ENCODE assay signal across 8 mouse cellular contexts in the genomic region with DNA sequence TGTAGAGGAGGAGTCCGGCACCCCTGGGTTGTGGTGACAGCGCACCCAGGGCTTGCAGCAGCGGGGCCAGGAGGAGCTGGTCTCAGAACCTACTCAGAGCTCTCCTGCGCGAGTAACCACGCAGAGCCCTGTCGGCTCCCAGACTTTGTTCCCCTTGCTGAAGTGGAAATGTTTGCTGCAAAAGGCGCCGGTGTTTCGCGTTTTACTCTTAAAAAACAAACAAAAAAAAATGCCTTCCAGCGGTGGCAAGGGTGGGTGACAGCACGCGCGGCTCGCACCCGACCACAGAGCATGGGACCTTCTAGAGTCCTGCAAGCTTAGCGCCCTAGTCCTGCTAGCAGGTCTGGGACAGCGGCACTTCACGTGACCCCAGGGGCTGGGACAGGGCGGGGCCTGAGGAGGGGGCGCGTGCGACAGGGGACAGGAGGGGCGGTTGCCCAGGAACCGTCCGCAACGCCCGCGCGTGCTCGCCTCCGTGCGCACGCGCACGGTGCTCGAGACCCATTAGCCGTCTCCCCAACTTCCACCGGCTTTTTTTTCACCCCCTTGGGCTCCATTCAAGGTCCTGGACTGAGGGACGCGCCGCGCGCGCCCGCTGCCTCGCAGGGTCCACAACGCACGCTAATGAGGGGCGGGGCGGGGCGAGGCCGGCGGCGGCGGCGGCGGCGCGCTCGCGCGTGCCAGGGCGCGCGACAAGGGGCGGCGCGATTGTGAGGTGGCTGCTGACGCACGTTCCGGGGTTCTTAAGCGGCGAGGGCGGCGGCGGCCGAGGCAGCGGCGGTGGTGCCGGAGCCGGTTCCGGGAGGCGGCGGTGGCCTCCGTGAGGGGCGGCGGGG. TPM values are rescaled to one million over a fixed set of nuclear protein-coding genes. Genes with fewer than 3 reads are reported as not detected.
DNase-seq lines count a peak whose midpoint lies in the region; ATAC-seq lines count a peak whose summit lies in the region.

Gene Cpeb2 (plus strand): TSS at position 691 of the 836 bp plus-strand sequence.

- DNase-seq in MEL-GATA-1-ER (ENCODE audit: extremely low read depth, low read depth): peak; percentile 90
- peak; percentile 95 for DNase-seq in cerebellum, adult 8-10 months
- DNase-seq in frontal cortex, postnatal 10 days (ENCODE audit: low spot score in 2 of 2): peak; percentile 91 to 94
- DNase-seq in layer of hippocampus, postnatal 14 days (ENCODE audit: low spot score in 2 of 2): peak; percentile 91 to 94
- peak; percentile 96 for DNase-seq in lung, postnatal 14 days
- DNase-seq in retina, adult 2 months (ENCODE audit: low read depth, low spot score): peak; percentile 80
- peak; percentile 90 to 91 for DNase-seq in thymus, postnatal 36 days

- peak within 1 kb of the TSS; percentile 72 for H3K4me3 ChIP-seq in hindbrain, embryonic 12.5 days

- H3K4me2 ChIP-seq in hindbrain, embryonic 12.5 days (replicated peaks): peak within 1 kb of the TSS; percentile 77

- no peaks in the 10 kb centered on the region for H3K9me3 ChIP-seq in hindbrain, embryonic 12.5 days (replicated peaks)

- H3K27me3 ChIP-seq in hindbrain, embryonic 12.5 days: peaks cover 4% of the 10 kb centered on the region; the same call in 1 of the 2 replicates

- H3K27ac ChIP-seq in hindbrain, embryonic 12.5 days: peak within 1 kb of the TSS; percentile 99

- peak; percentile 94 for ATAC-seq in hindbrain, embryonic 12.5 days (ENCODE audit: low FRiP score)

- H3K36me3 ChIP-seq in hindbrain, embryonic 12.5 days: no peaks in the 10 kb centered on the region

- WGBS in hindbrain, embryonic 12.5 days: under 1% methylated on average over 85 of the region's 89 CpGs

- peak within 1 kb of the TSS; percentile 93 for H3K9ac ChIP-seq in hindbrain, embryonic 12.5 days

- H3K4me1 ChIP-seq in hindbrain, embryonic 12.5 days: peaks cover 9% of the 10 kb centered on the region

RNA-seq across cellular contexts. Expression of gene Cpeb2, which starts in this region (rescaled TPM):
- polyA plus RNA-seq in hindbrain, embryonic 12.5 days (2016; fragmentation: Nextera tagmentation; extraction: Ambion mirVana): 10.6 and 12.2 TPM in 2 replicates
- total RNA-seq in layer of hippocampus, postnatal 14 days (2021): 10 to 100 TPM; 52.4 to 57.3 TPM

Comparison
In these comparisons a context has a peak if more than half of its experiments do, and no peak if none do; other contexts are left out.
1. Peak in every context shown above with its lines: DNase-seq, ATAC-seq, H3K4me3 ChIP-seq and H3K27ac ChIP-seq.